Mouse (Mus musculus): ENCODE measurements around the gene Kif14.

GRCm38 (mm10) chr1:136456741-136457140, 9.4 kb upstream of the Kif14 start:
- TF ChIP-seq GATA1 (IDR thresholded peaks at IDR 0.05; ENCODE audit: borderline replicate concordance, low read length) (no peak), CTCF (IDR thresholded peaks at IDR 0.05; ENCODE audit: low read depth, low read length) (no peak), TAL1 (conservative IDR thresholded peaks at IDR 0.05; ENCODE audit: low read depth, low read length) (no peak), GATA2 (IDR thresholded peaks at IDR 0.05; ENCODE audit: borderline replicate concordance, low read depth, low read length) (no peak), POLR2AphosphoS5 (IDR thresholded peaks at IDR 0.05; ENCODE audit: insufficient replicate concordance, low read depth, low read length) (no peak)

All from G1E (cell line).